Mouse (Mus musculus) splenic B cell, adult 2 months (primary cell): ENCODE measurements at regions not wholly inside any gene's neighbourhood (a gene's known extent, or its start where the extent isn't known, plus 50 kb on each side); places are given as distances from the start of the nearest gene placed in this dataset.
A peak's percentile ranks its signal among the peaks of the same experiment; 100 is the strongest.
"Not testable (repeated sequence)": the region's sequence is repeated elsewhere in the genome, so short reads cannot be mapped to it uniquely, and the experiment has no call there.

ENCODE experiments used
- DNase-seq: peaks from one replicate; pipeline ENCODE4 v3.0.0-alpha.2; 2011; ENCODE audit warnings: low read depth, low spot score
- H3K27me3 ChIP-seq: 2 replicates; pipeline ENCODE4 v1.6.1; 2012; ENCODE audit warnings: mild to moderate bottlenecking, low read length, moderate library complexity, mixed read lengths; ENCODE audit not compliant: control insufficient read depth, poor library complexity, insufficient read depth, severe bottlenecking
- H3K36me3 ChIP-seq: 2 replicates; pipeline ENCODE4 v1.6.1; 2012; ENCODE audit warnings: mild to moderate bottlenecking, low read length, moderate library complexity, mixed read lengths; ENCODE audit not compliant: control insufficient read depth, poor library complexity, insufficient read depth, severe bottlenecking

- no peak for DNase-seq
- Histone ChIP-seq H3K27me3 (no peaks in the 10 kb centered on the region), H3K36me3 (no peaks in the 10 kb centered on the region)
Measured at GRCm38 (mm10) chr9:72166084-72166483, 54.4 kb upstream of the Tcf12 start.

GRCm38 (mm10) chr9:72166611-72167010, 54.9 kb upstream of the Tcf12 start:
- no peaks in the 10 kb centered on the region for H3K36me3 ChIP-seq
- no peaks in the 10 kb centered on the region for H3K27me3 ChIP-seq
- peak; percentile 32 for DNase-seq

DNA sequence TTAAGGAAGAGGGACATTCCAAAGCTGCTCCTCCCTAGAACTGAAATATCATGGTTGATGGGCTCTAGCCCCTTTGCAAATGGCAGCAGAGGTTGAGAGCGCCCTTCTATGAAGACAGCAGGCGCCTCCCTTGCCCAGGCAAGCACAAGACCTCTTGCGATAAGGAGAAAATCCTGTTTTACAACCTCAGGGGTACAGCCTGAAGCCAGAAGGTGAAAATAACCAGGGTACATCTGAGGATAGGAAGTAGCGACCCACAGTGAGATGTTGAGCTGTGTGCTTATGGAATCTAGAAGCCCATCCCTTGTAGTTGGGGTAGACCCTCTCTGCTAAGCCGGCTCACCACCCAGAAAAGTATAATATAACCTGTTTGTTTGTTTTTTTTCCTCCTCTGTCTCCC, 57.6 kb upstream of the Tcf12 start:
- H3K36me3 ChIP-seq, result no peaks in the 10 kb centered on the region
- DNase-seq, result no peak

GRCm38 (mm10) chr9:72169728-72170188, 58.1 kb upstream of the Tcf12 start:
- DNase-seq, result peak; percentile 35
- no peaks in the 10 kb centered on the region for H3K27me3 ChIP-seq

More for the DNA sequence above, 57.6 kb upstream of the Tcf12 start:
- no peaks in the 10 kb centered on the region for H3K27me3 ChIP-seq

GRCm38 (mm10) chr9:72170235-72170634, 58.6 kb upstream of the Tcf12 start:
- no peaks in the 10 kb centered on the region for H3K36me3 ChIP-seq
- no peak for DNase-seq
- no peaks in the 10 kb centered on the region for H3K27me3 ChIP-seq

More at GRCm38 (mm10) chr9:72169728-72170188, 58.1 kb upstream of the Tcf12 start:
- H3K36me3 ChIP-seq, result no peaks in the 10 kb centered on the region

- no peak for DNase-seq
- H3K27me3 ChIP-seq, result no peaks in the 10 kb centered on the region
- H3K36me3 ChIP-seq, result no peaks in the 10 kb centered on the region
Measured at GRCm38 (mm10) chr9:72172331-72172730, 60.7 kb upstream of the Tcf12 start.

DNA sequence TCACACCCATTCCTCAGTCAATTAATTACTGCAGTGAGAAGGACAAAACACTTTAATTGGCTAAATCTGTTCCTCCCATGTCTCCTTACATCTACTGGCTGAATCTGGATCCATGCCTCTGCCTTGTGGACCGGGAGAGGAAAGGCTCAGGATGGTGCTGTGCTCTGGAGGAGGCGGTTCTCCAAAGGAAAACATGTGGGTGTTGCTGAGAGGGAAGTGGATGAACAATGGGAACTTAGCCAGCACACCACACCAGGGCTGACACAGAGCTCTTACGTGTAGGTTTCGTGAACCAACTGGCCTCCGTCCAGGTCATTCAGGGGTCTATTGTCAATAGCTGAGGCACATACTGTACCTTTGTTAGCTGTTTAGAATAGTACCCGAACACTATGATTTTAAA, 69.3 kb upstream of the Tcf12 start:
- no peaks in the 10 kb centered on the region for H3K27me3 ChIP-seq
- DNase-seq, result no peak
- no peaks in the 10 kb centered on the region for H3K36me3 ChIP-seq

DNA sequence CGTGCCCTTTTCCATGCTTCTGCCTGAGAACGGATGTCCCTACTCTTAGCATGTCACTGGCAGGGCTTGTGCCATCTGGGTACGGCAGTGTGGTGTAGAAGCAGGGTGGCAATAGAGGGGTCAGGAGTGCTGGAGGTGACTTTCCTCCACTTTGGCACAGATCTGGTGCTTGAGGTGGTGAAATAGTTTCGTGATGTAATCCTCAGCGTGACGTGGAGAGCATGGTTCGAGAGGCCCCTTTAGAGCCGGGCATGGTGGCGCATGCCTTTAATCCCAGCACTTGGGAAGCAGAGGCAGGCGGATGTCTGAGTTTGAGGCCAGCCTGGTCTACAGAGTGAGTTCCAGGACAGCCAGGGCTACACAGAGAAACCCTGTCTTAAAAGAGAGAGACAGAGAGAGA, 71.7 kb upstream of the Tcf12 start:
- Histone ChIP-seq H3K27me3 (no peaks in the 10 kb centered on the region), H3K36me3 (no peaks in the 10 kb centered on the region)
- DNase-seq, result no peak

DNA sequence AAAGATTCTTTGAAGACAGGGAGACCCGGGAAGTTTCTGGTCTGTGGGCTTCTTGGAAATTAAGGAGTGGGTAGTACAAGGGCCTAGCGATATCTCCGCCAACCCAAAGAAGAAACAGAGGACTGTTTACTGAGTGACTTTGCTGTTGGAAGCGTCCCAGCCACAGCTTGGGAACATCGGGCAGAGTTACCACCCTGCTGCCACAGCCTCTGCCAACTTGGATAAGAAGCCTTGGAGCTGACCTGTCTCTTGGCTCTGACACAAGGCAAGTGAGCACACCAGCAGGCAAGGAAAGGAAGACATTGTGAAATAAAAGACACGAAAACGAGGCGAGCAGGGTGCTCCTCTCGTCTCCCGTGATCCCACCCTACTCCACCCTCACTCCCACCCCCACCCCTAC, 72.3 kb upstream of the Tcf12 start:
- Histone ChIP-seq H3K27me3 (no peaks in the 10 kb centered on the region), H3K36me3 (no peaks in the 10 kb centered on the region)
- DNase-seq, result no peak

DNA sequence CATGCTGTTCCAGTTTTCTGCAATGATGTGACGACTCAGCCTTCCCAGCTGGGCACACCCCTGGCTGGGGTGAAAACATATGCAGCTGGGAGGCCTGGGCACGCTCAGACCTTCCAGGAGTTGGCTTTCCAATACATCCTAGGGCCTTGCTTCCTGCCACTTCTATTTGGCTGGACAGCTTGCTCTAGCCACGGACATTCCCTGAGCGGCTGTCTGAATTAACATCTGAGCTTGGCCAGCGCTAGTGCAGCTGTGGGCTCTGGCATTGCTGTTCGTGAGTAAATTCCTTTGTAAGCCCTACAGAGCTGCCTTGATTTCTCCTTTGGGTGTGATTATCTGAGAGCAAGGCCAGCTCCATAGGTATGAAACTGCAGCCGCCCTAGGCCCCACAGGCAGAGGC, 78.2 kb upstream of the Tcf12 start:
- Histone ChIP-seq H3K27me3 (no peaks in the 10 kb centered on the region), H3K36me3 (no peaks in the 10 kb centered on the region)
- no peak for DNase-seq

DNA sequence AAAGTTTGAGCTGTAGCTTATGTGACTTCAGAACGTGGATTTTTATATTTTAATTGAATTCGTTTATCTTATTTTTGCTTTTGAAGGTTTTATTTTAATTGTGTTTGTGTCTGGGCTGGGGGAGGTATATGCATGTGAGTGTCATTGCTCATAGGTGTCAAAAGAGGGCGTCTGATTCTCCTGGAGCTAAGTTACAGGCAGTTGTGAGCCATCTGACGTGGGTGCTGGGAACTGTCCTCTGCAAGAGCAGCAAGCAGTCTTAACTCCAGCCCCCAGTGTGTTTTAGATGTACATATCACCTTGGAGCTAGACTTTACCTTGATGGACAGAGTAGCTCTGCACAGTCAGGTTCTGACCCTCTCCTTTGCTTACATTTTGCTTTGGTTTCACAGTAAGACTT, 79.0 kb upstream of the Tcf12 start:
- H3K27me3 ChIP-seq, result no peaks in the 10 kb centered on the region
- no peak for DNase-seq
- no peaks in the 10 kb centered on the region for H3K36me3 ChIP-seq

GRCm38 (mm10) chr9:72191091-72191490, 79.4 kb upstream of the Tcf12 start:
- Histone ChIP-seq H3K27me3 (no peaks in the 10 kb centered on the region), H3K36me3 (no peaks in the 10 kb centered on the region)
- no peak for DNase-seq

DNA sequence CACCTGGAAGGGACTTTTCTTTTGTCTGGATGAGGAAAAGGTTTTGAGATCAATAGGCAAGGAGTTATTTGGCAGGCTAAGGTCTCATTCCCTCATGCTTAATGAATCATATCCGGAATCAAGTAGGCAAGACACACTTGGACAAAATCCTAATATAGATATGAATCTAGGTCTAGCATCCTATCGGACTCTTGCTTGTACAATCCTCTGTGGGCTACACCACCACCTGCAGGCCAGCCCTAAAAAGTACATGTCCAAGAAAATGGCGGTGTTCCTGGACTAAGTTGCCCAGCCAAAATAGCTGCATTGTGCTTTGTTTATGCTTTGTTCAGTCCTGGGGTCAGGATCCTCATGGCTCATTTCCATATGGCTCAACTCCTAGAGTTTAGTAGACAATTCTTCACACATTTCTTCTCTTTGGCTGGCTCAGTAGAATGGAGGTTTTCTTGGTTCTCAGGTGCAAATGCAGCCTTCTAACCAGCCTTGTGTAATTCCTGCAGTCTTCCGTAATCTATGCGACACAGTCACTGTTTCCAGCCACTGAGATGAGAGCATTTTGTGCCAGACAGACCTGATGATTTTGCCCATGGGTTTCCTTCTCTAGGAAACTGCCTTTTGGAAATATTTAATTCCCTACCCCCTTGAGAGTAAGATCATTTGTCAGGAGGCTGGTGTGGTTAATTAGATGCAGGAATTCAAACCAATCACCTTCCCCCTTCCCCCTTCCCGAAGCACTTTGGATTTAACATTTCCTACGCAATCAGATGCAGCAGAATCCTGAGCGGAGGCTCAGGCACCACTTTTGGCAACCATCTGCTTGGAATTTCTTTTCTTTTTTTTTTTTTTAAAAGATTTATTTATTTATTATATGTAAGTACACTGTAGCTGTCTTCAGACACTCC, 80.6 kb upstream of the Tcf12 start:
- no peaks in the 10 kb centered on the region for H3K36me3 ChIP-seq
- DNase-seq, result peak; percentile 77
- no peaks in the 10 kb centered on the region for H3K27me3 ChIP-seq

GRCm38 (mm10) chr9:72192953-72193337, 81.3 kb upstream of the Tcf12 start:
- DNase-seq, H3K36me3 ChIP-seq, H3K27me3 ChIP-seq: not testable (repeated sequence)

DNA sequence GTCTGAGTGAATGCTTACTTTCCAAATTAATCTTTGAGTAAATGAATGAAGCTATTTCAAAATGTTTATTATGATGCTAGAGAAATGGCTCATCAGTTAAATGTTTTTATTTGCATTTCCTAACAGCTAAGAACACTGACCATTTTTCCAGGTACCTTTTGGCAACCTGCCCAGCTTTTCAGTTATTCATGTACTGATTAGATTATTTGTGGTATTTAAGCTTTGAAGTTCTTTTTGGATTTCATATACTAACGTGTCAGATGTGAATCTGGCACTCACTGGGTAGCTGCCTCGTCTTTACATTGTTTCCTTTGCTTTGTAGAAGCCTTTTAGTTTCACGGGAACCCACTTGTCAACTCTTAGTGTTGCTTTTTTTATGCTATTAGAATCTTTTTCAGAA, 79.3 kb upstream of the Zfp280d start:
- Histone ChIP-seq H3K36me3 (no peaks in the 10 kb centered on the region), H3K27me3 (no peaks in the 10 kb centered on the region)
- DNase-seq, result no peak
